Mouse (Mus musculus) midbrain, embryonic 14.5 days (tissue): ENCODE results near the gene Irx5. TPM values are rescaled to one million over a fixed set of nuclear protein-coding genes. Genes with fewer than 3 reads are reported as not detected.

Experiments used
- ATAC-seq: fragments of 200-750 bp; cut with Nextera tagmentation; 2 replicates; pipeline ENCODE4 v1.8.0; 2017; ENCODE audit warnings: moderate number of reproducible peaks, moderate library complexity; ENCODE audit not compliant: low FRiP score, low TSS enrichment
- DNase-seq: peaks from one replicate; pipeline ENCODE4 v3.0.0-alpha.2; 2015
- H3K27ac ChIP-seq: fragments of 300-500 bp; sonication (generic); replicated peaks from 2 replicates; pipeline ENCODE4 v1.5.1; 2014; ENCODE audit warnings: mild to moderate bottlenecking, low read depth, low read length, moderate library complexity
- H3K27me3 ChIP-seq: fragments of 300-500 bp; sonication (generic); 2 replicates; pipeline ENCODE4 v1.6.1; 2014; ENCODE audit warnings: low read length, control low read depth, mixed read lengths; ENCODE audit not compliant: control insufficient read depth, insufficient read depth
- H3K36me3 ChIP-seq: fragments of 300-500 bp; sonication (generic); 2 replicates; pipeline ENCODE4 v1.6.1; 2014; ENCODE audit warnings: low read length, control low read depth; ENCODE audit not compliant: control insufficient read depth, insufficient read depth
- H3K4me1 ChIP-seq: fragments of 300-500 bp; sonication (generic); 2 replicates; pipeline ENCODE4 v1.6.1; 2014; ENCODE audit warnings: mild to moderate bottlenecking, antibody characterized with exemption, low read length, control low read depth; ENCODE audit not compliant: control insufficient read depth, insufficient read depth
- H3K4me2 ChIP-seq: fragments of 300-500 bp; sonication (generic); 2 replicates; pipeline ENCODE4 v1.6.1; 2014; ENCODE audit warnings: mild to moderate bottlenecking, low read length, moderate library complexity
- H3K4me3 ChIP-seq: fragments of 300-500 bp; sonication (generic); replicated peaks from 2 replicates; pipeline ENCODE4 v1.5.1; 2014; ENCODE audit warnings: low read depth, low read length
- H3K9ac ChIP-seq: fragments of 300-500 bp; sonication (generic); replicated peaks from 2 replicates; pipeline ENCODE4 v1.6.1; 2014; ENCODE audit warnings: mild to moderate bottlenecking, low read length, moderate library complexity
- H3K9me3 ChIP-seq: fragments of 300-500 bp; sonication (generic); 2 replicates; pipeline ENCODE4 v1.6.1; 2016; ENCODE audit warnings: low read length, control low read depth, mixed read lengths; ENCODE audit not compliant: control insufficient read depth
- WGBS: fragments of 180-500 bp; shearing (Covaris S2); extraction: QIAGEN DNeasy Blood & Tissue Kit; methylation state at CpG from one replicate; pipeline ENCODE4 v1.1.7; 2014; 5-methylcytosine and 5-hydroxymethylcytosine counted together
- polyA plus RNA-seq: library from polyadenylated mRNA; unstranded; fragments of >200 nt; fragmentation: Nextera tagmentation; extraction: Ambion mirVana; gene quantifications from 2 replicates; pipeline ENCODE4 v1.2.1, GENCODE M21; 2014

Irx5 gene
- 30.7 and 32.2 TPM in 2 replicates for polyA plus RNA-seq

DNA sequence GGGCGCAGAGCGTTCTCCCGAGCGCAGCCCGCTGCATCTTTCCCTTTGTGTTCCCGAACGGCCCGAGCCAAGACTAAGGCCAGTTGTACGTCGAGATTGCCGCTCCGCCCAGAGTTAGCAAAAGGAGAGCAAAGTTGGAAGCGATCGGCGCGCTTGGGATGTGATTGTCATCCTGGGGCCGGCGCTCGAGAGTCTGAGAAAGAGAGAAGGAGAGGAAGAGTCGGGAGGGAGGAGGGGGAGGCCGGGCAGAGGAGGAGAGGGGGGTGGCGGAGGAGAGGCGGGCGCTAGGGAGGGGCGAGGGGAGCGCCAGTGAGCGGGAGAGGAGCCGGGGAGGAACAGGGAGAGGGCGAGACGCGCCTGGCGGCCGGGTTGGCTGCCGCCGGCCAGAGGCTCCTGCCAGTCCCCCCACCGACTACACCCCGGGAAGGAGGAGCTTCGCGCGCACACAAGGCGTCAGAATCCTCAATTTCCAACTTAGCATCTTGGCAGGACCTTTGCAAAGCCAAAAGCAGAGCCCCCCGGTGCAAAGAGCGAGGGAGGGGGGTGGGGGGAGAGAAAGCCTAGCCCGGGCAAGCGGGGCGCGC, at the start of gene Irx5:
TSS of gene Irx5 (plus strand) at position 228 of the 584 bp plus-strand sequence.
- peak within 1 kb of the TSS; percentile 94 for H3K9ac ChIP-seq
- peak; percentile 70 for ATAC-seq
- under 1% methylated on average over 47 of the region's 47 CpGs for WGBS

DNA sequence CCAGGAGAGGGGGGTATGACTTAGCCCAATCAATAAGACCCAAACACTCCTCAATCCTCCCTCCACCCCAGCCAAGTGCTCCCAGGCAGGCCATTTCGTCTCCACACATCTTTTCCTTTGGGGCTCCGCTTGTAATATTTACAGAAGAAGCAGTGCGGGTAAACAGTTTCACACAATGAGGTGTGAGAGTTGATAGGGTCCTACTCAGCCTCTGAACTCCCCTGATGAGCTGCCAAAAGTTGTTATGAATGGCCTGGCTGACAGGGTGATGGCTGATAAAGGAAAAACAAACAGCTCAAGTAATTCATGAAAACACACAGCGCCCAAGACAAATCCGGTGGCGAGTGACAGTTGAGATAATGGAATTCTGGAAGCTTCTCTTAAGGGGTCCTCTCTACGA, 45.2 kb upstream of the Irx5 start:
- Histone ChIP-seq H3K4me3 (no peak overlapping the region), H3K4me1 (no peaks in the 10 kb centered on the region), H3K36me3 (no peaks in the 10 kb centered on the region), H3K9ac (no peak overlapping the region), H3K27ac (no peak overlapping the region), H3K9me3 (no peaks in the 10 kb centered on the region), H3K27me3 (no peaks in the 10 kb centered on the region), H3K4me2 (no peak overlapping the region)
- no peak for ATAC-seq
- 54% methylated on average over 7 of the region's 7 CpGs for WGBS
- DNase-seq, result peak; percentile 27

More for the DNA sequence above, at the start of gene Irx5:
- peak within 1 kb of the TSS; percentile 69 for H3K4me3 ChIP-seq
- H3K27ac ChIP-seq, result peak within 1 kb of the TSS; percentile 97
- H3K4me1 ChIP-seq, result peaks cover 14% of the 10 kb centered on the region
- peaks cover 12% of the 10 kb centered on the region; the same call in 1 of the 2 replicates for H3K36me3 ChIP-seq
- peak; percentile 92 for DNase-seq
- H3K9me3 ChIP-seq, result no peaks in the 10 kb centered on the region
- no peaks in the 10 kb centered on the region for H3K27me3 ChIP-seq
- H3K4me2 ChIP-seq, result peak within 1 kb of the TSS; percentile 87

GRCm38 (mm10) chr8:92313707-92314106, 43.7 kb upstream of the Irx5 start:
- ATAC-seq (no peak), DNase-seq (no peak)
- H3K9ac ChIP-seq, result no peak overlapping the region
- no peak overlapping the region for H3K27ac ChIP-seq
- no peak overlapping the region for H3K4me2 ChIP-seq
- H3K9me3 ChIP-seq, result no peaks in the 10 kb centered on the region
- WGBS, result 84% methylated on average over 3 of the region's 3 CpGs
- no peaks in the 10 kb centered on the region for H3K36me3 ChIP-seq
- H3K27me3 ChIP-seq, result no peaks in the 10 kb centered on the region
- H3K4me1 ChIP-seq, result no peaks in the 10 kb centered on the region
- H3K4me3 ChIP-seq, result no peak overlapping the region

DNA sequence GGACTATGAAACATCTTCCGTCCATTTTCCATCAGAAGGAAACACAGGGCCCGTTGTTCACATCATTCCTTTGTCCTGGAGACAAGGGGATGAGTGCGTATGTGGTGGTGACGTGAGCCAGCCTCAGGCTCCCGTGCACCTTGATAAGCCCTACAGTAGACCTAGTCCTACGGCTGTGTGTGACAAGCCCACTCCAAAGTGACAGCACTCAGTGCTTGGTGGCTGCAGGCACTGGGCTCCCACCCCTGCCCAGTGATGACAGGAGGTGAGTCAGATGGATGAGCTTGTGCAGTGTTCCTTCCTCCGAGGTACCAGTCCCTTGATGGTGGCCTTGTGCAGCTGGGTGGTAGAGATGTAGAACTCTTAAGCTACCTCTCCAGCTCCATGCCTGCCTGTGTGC, 33.7 kb upstream of the Irx5 start:
- DNase-seq (no peak), ATAC-seq (no peak)
- H3K9me3 ChIP-seq, result no peaks in the 10 kb centered on the region
- H3K27me3 ChIP-seq, result no peaks in the 10 kb centered on the region
- H3K4me1 ChIP-seq, result no peaks in the 10 kb centered on the region
- no peak overlapping the region for H3K9ac ChIP-seq
- no peak overlapping the region for H3K4me2 ChIP-seq
- H3K36me3 ChIP-seq, result peaks cover 26% of the 10 kb centered on the region
- no peak overlapping the region for H3K27ac ChIP-seq
- 93% methylated on average over 7 of the region's 7 CpGs for WGBS
- H3K4me3 ChIP-seq, result no peak overlapping the region

GRCm38 (mm10) chr8:92327176-92327575, 30.2 kb upstream of the Irx5 start:
- H3K4me1 ChIP-seq, result no peaks in the 10 kb centered on the region
- peaks cover 28% of the 10 kb centered on the region for H3K36me3 ChIP-seq
- H3K4me2 ChIP-seq, result no peak overlapping the region
- H3K27me3 ChIP-seq, result no peaks in the 10 kb centered on the region
- H3K9ac ChIP-seq, result no peak overlapping the region
- no peaks in the 10 kb centered on the region for H3K9me3 ChIP-seq
- DNase-seq (no peak), ATAC-seq (no peak)
- no peak overlapping the region for H3K4me3 ChIP-seq
- no peak overlapping the region for H3K27ac ChIP-seq
- 95% methylated on average over 2 of the region's 2 CpGs for WGBS

GRCm38 (mm10) chr8:92329273-92329672, 28.2 kb upstream of the Irx5 start:
- H3K9ac ChIP-seq, result no peak overlapping the region
- H3K4me2 ChIP-seq, result no peak overlapping the region
- H3K27me3 ChIP-seq, result no peaks in the 10 kb centered on the region
- no peak overlapping the region for H3K4me3 ChIP-seq
- 95% methylated on average over 4 of the region's 4 CpGs for WGBS
- no peak overlapping the region for H3K27ac ChIP-seq
- no peak for DNase-seq
- no peaks in the 10 kb centered on the region for H3K9me3 ChIP-seq
- ATAC-seq, result no peak
- H3K36me3 ChIP-seq, result peaks cover 31% of the 10 kb centered on the region
- H3K4me1 ChIP-seq, result no peaks in the 10 kb centered on the region

- WGBS, result 86% methylated on average over 3 of the region's 3 CpGs
- no peak for ATAC-seq
- H3K9me3 ChIP-seq, result no peaks in the 10 kb centered on the region
- peaks cover 3% of the 10 kb centered on the region; the same call in 1 of the 2 replicates for H3K4me1 ChIP-seq
- H3K4me3 ChIP-seq, result no peak overlapping the region
- no peaks in the 10 kb centered on the region for H3K27me3 ChIP-seq
- no peak overlapping the region for H3K27ac ChIP-seq
- peaks cover 8% of the 10 kb centered on the region; the same call in 1 of the 2 replicates for H3K36me3 ChIP-seq
- no peak overlapping the region for H3K4me2 ChIP-seq
- H3K9ac ChIP-seq, result no peak overlapping the region
- DNase-seq, result no peak
Observed at GRCm38 (mm10) chr8:92331811-92332210, 25.6 kb upstream of the Irx5 start.

- ATAC-seq, result no peak
- Histone ChIP-seq H3K27me3 (no peaks in the 10 kb centered on the region), H3K36me3 (peaks cover 19% of the 10 kb centered on the region), H3K9me3 (no peaks in the 10 kb centered on the region), H3K4me2 (no peak overlapping the region), H3K4me1 (peaks cover 3% of the 10 kb centered on the region; the same call in 1 of the 2 replicates), H3K9ac (no peak overlapping the region), H3K27ac (no peak overlapping the region), H3K4me3 (no peak overlapping the region)
- 96% methylated on average over 8 of the region's 8 CpGs for WGBS
- no peak for DNase-seq
Observed at GRCm38 (mm10) chr8:92333406-92333805, 24.0 kb upstream of the Irx5 start.

- Histone ChIP-seq H3K4me3 (no peak overlapping the region), H3K4me2 (no peak overlapping the region), H3K9me3 (no peaks in the 10 kb centered on the region), H3K27me3 (no peaks in the 10 kb centered on the region), H3K36me3 (peaks cover 29% of the 10 kb centered on the region), H3K9ac (no peak overlapping the region), H3K27ac (no peak overlapping the region), H3K4me1 (peaks cover 3% of the 10 kb centered on the region; the same call in 1 of the 2 replicates)
- WGBS, result 59% methylated on average over 7 of the region's 7 CpGs
- ATAC-seq (no peak), DNase-seq (peak; percentile 33)
Observed at GRCm38 (mm10) chr8:92335079-92335478, 22.3 kb upstream of the Irx5 start.
